In the genomic region with DNA sequence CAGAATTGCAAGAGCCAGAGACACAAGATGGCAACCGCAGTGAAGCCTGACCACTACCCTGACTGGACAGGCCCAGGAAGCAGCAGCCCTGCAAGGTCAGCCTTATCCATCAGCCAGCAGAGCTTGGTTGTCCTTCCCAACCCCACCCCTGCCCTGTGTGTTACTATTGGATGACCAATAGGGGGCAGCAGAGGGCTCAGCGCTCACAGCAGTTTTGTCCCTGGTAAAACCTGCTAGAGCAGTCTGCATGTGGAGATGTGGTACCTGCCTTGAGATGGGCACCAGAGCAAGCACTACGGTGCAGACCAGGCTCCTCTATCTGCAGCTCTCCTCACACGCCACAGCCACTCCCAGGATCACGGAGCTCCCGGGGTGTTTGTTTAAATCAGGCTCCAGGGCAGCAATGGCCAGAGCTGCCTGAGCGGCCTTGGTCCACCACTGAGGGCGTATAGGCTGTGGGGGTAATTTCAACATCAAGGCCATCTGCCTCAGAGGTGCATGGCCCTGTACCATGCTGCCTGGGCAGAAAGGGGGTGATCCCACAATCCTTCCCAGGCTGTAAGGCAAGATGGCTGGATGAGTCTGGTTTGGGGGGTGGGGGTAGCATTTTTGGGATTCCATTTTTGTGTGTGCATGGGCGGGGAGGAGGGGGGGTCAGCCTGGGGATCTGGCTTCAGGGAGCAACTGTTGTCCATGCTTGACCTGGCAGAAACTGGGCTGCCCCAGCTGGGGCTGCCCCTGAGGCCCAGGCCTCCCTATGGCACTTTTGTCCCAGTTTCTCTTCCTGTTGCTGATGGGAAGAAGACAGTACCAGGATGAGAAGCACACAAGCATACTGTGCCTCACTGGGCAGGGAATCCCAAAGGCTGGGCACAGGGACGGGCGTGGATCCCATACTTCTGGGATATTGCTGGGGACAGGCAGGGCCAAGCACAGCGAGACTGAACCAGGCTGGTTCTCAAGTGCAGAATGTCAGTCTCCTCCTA, we compare ENCODE assay signal across 9 mouse cellular contexts. TPM values are rescaled to one million over a fixed set of nuclear protein-coding genes. Genes with fewer than 3 reads are reported as not detected.
A peak's percentile ranks its signal among the peaks of the same experiment; 100 is the strongest.
DNase-seq lines count a peak whose midpoint lies in the region; ATAC-seq and TF ChIP-seq lines count a peak whose summit lies in the region.
"Had no signal": no experiment of that assay in that cellular context is flagged by ENCODE, and none has a peak within 500 bp of the region (broad histone marks: within the 10 kb centered on the region; RNA-seq: fewer than 3 reads in every experiment).

No protein-coding gene starts in this region.

- no peak overlapping the region for H3K4me2 ChIP-seq in lung, postnatal 0 days (replicated peaks; ENCODE audit: low read depth, low read length)

- no peak overlapping the region for H3K27ac ChIP-seq in lung, postnatal 0 days (ENCODE audit: low read length)

- WGBS in lung, postnatal 0 days, result 51% methylated on average over 12 of the region's 12 CpGs

- TF ChIP-seq EP300 in lung, postnatal 0 days (IDR thresholded peaks at IDR 0.05), result no peak

- ATAC-seq in frontal cortex, adult (ENCODE audit: low TSS enrichment), result peak; percentile 64; the same call in 1 of the 2 replicates
- peak; percentile 74 for ATAC-seq in lung, postnatal 0 days

- no peaks in the 10 kb centered on the region for H3K4me1 ChIP-seq in lung, postnatal 0 days (ENCODE audit: insufficient read depth, low read depth, low read length)

- H3K36me3 ChIP-seq in lung, postnatal 0 days (ENCODE audit: insufficient read depth, low read length), result no peaks in the 10 kb centered on the region

- H3K9me3 ChIP-seq in lung, postnatal 0 days (ENCODE audit: low read length), result no peaks in the 10 kb centered on the region

- H3K4me3 ChIP-seq in lung, postnatal 0 days (ENCODE audit: low read depth, low read length), result no peak overlapping the region
- H3K4me3 ChIP-seq: myocyte had no signal

- no peak overlapping the region for H3K9ac ChIP-seq in lung, postnatal 0 days (replicated peaks; ENCODE audit: low read depth)

- no peak for DNase-seq in frontal cortex, postnatal 25 days (ENCODE audit: low spot score in 2 of 2)
- peak; percentile 65 for DNase-seq in MN1 (ENCODE audit: low spot score)
- DNase-seq in cerebellum, adult 8-10 months, result peak; percentile 66
- peak; percentile 61 for DNase-seq in gastrocnemius, postnatal 10 days
- peak; percentile 53 for DNase-seq in kidney, adult 9 months
- peak; percentile 77 for DNase-seq in lung, postnatal 0 days (ENCODE audit: low spot score)
- DNase-seq in spleen, postnatal 10 days (ENCODE audit: low spot score in 2 of 2), result peak; percentile 35 to 65

- H3K27me3 ChIP-seq in lung, postnatal 0 days (replicated peaks; ENCODE audit: insufficient read depth, low read length), result no peaks in the 10 kb centered on the region

- TF ChIP-seq CTCF in lung, postnatal 0 days (IDR thresholded peaks at IDR 0.05), result peak; percentile 94

RNA-seq across cellular contexts. Expression of gene Uts2r, which starts 16.5 kb away (rescaled TPM):
- total RNA-seq in gastrocnemius, postnatal 10 days (2021), result 1 to 10 TPM; 2.2 to 3.2 TPM
- polyA plus RNA-seq in lung, postnatal 0 days (2015; fragmentation: Nextera tagmentation; extraction: Ambion mirVana), result not detected in 2 replicates

RNA-seq across cellular contexts. Expression of gene Hexdc, which starts 27.7 kb away (rescaled TPM):
- 10 to 100 TPM in 1 of 2 experiments, 1 to 10 TPM in 1; 8.6 to 10.3 TPM for total RNA-seq in gastrocnemius, postnatal 10 days (2021)
- polyA plus RNA-seq in lung, postnatal 0 days (2015; fragmentation: Nextera tagmentation; extraction: Ambion mirVana), result 4.5 and 6.1 TPM in 2 replicates

RNA-seq across cellular contexts. Expression of gene Ogfod3, which starts 27.9 kb away (rescaled TPM):
- 10 to 100 TPM; 13.2 to 13.5 TPM for total RNA-seq in gastrocnemius, postnatal 10 days (2021)
- polyA plus RNA-seq in lung, postnatal 0 days (2015; fragmentation: Nextera tagmentation; extraction: Ambion mirVana), result 18.3 and 20.3 TPM in 2 replicates

RNA-seq across cellular contexts. Expression of gene Tex19.1, which starts 30.6 kb away (rescaled TPM):
- total RNA-seq in gastrocnemius, postnatal 10 days (2021), result under 1 TPM in 1 of 2 experiments, not detected in 1; 0.14 TPM
- polyA plus RNA-seq in lung, postnatal 0 days (2015; fragmentation: Nextera tagmentation; extraction: Ambion mirVana), result not detected in 2 replicates
- polyA plus RNA-seq: myocyte had no signal

RNA-seq across cellular contexts. Expression of gene Cybc1, which starts 52.5 kb away (rescaled TPM):
- total RNA-seq in gastrocnemius, postnatal 10 days (2021), result 1 to 10 TPM; 6.3 to 7.2 TPM
- 28.9 and 29.3 TPM in 2 replicates for polyA plus RNA-seq in lung, postnatal 0 days (2015; fragmentation: Nextera tagmentation; extraction: Ambion mirVana)

Comparison
In these comparisons a context has a peak if more than half of its experiments do, and no peak if none do; other contexts are left out.
1. DNase-seq: peak in MN1 (single experiment), cerebellum, adult 8-10 months (single experiment), gastrocnemius, postnatal 10 days (single experiment), kidney, adult 9 months (single experiment), lung, postnatal 0 days (single experiment) and spleen, postnatal 10 days (2 of 2); none in frontal cortex, postnatal 25 days (0 of 2).